Mouse (Mus musculus) stomach, postnatal 0 days (tissue): ENCODE data around the gene Lyz2. TPM values are rescaled to one million over a fixed set of nuclear protein-coding genes. Genes with fewer than 3 reads are reported as not detected.

Source experiments
- ATAC-seq: fragments of 200-750 bp; cut with Nextera tagmentation; 2 replicates; pipeline ENCODE4 v1.8.0; 2017; ENCODE audit not compliant: low FRiP score, low TSS enrichment
- DNase-seq: peaks from one replicate; pipeline ENCODE4 v3.0.0-alpha.2; 2016; ENCODE audit warnings: low spot score
- H3K27ac ChIP-seq: fragments of 300-500 bp; sonication (generic); replicated peaks from 2 replicates; pipeline ENCODE4 v1.5.1; 2014; ENCODE audit warnings: mild to moderate bottlenecking, control low read depth
- H3K27me3 ChIP-seq: fragments of 300-500 bp; sonication (generic); 2 replicates; pipeline ENCODE4 v1.6.1; 2014; ENCODE audit warnings: low read length; ENCODE audit not compliant: control insufficient read depth, insufficient read depth
- H3K36me3 ChIP-seq: fragments of 300-500 bp; sonication (generic); 2 replicates; pipeline ENCODE4 v1.6.1; 2014; ENCODE audit warnings: low read length, mixed read lengths; ENCODE audit not compliant: control insufficient read depth, insufficient read depth
- H3K4me1 ChIP-seq: fragments of 300-500 bp; sonication (generic); replicated peaks from 2 replicates; pipeline ENCODE4 v1.6.1; 2014; ENCODE audit warnings: antibody characterized with exemption; ENCODE audit not compliant: control insufficient read depth, insufficient read depth
- H3K4me2 ChIP-seq: fragments of 300-500 bp; sonication (generic); replicated peaks from 2 replicates; pipeline ENCODE4 v1.6.1; 2014; ENCODE audit warnings: low read depth, mild to moderate bottlenecking, control low read depth, moderate library complexity
- H3K4me3 ChIP-seq: fragments of 300-500 bp; sonication (generic); 2 replicates; pipeline ENCODE4 v1.5.1; 2014; ENCODE audit warnings: low read depth, low read length, control low read depth
- H3K9ac ChIP-seq: fragments of 300-500 bp; sonication (generic); 2 replicates; pipeline ENCODE4 v1.6.1; 2014; ENCODE audit warnings: mild to moderate bottlenecking, low read length, control low read depth, mixed read lengths
- H3K9me3 ChIP-seq: fragments of 300-500 bp; sonication (generic); 2 replicates; pipeline ENCODE4 v1.6.1; 2016; ENCODE audit warnings: low read length; ENCODE audit not compliant: control insufficient read depth
- CTCF ChIP-seq: IDR thresholded peaks from 2 replicates; pipeline ENCODE4 v1.5.1; 2016; ENCODE audit warnings: antibody characterized with exemption, low read depth, mild to moderate bottlenecking, moderate library complexity
- EP300 ChIP-seq: optimal IDR thresholded peaks from 2 replicates; pipeline ENCODE3; 2016; ENCODE audit warnings: antibody characterized with exemption
- WGBS: fragments of 180-500 bp; shearing (Covaris S2); extraction: QIAGEN DNeasy Blood & Tissue Kit; methylation state at CpG from one replicate; pipeline ENCODE4 v1.1.7; 2014; 5-methylcytosine and 5-hydroxymethylcytosine counted together
- polyA plus RNA-seq: library from polyadenylated mRNA; unstranded; fragments of >200 nt; fragmentation: Nextera tagmentation; extraction: Ambion mirVana; gene quantifications from 2 replicates; pipeline ENCODE4 v1.2.1, GENCODE M21; 2015

Lyz2 gene
- polyA plus RNA-seq, 1 experiment from 2014 or later: 54.0 TPM

GRCm38 (mm10) chr10:117272023-117272422, 10.1 kb downstream of the Lyz2 start:
- no peaks in the 10 kb centered on the region for H3K9me3 ChIP-seq
- ATAC-seq (no peak), DNase-seq (no peak)
- H3K4me1 ChIP-seq: no peaks in the 10 kb centered on the region
- no peak overlapping the region for H3K9ac ChIP-seq
- H3K4me2 ChIP-seq: no peak overlapping the region
- H3K27ac ChIP-seq: no peak overlapping the region
- H3K27me3 ChIP-seq: no peaks in the 10 kb centered on the region
- no peaks in the 10 kb centered on the region for H3K36me3 ChIP-seq
- TF ChIP-seq CTCF (peak; percentile 66), EP300 (no peak)
- no peak overlapping the region for H3K4me3 ChIP-seq

DNA sequence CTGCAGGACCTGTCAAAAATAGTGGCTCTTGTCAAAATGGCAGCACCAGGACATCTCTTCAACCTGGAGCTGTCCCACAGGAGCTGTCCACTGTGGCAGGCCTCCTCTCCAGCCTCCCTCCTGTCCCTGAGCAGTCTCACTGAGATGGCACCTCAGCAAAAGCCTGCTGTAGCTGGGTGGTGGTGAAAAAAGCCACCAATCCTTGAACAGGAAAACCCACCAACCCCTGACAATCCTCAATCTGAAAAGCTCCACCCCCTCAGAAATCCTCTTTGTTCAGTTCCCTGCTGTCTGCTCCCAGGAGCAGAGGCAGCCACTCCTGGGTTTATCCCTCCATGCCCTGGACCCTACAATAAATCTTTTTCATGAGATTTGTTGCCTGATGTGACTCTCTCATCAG, 22.3 kb downstream of the Lyz2 start:
- ATAC-seq: no peak
- no peaks in the 10 kb centered on the region for H3K9me3 ChIP-seq
- H3K4me2 ChIP-seq: no peak overlapping the region

GRCm38 (mm10) chr10:117238603-117239002, 43.5 kb downstream of the Lyz2 start, which contains the start of gene 9530003J23Rik:
9530003J23Rik (minus strand) TSS chr10:117238703.
- ATAC-seq: no peak
- Histone ChIP-seq H3K9me3 (no peaks in the 10 kb centered on the region), H3K27ac (no peak within 1 kb of the TSS), H3K4me2 (no peak within 1 kb of the TSS), H3K27me3 (no peaks in the 10 kb centered on the region), H3K4me3 (no peak within 1 kb of the TSS), H3K4me1 (no peaks in the 10 kb centered on the region), H3K36me3 (no peaks in the 10 kb centered on the region), H3K9ac (no peak within 1 kb of the TSS)
- 74% methylated on average over 12 of the region's 12 CpGs for WGBS
- no peak for TF ChIP-seq CTCF
- TF ChIP-seq EP300: no peak
- DNase-seq: no peak

More for the DNA sequence above, 22.3 kb downstream of the Lyz2 start:
- no peak for DNase-seq
- no peak overlapping the region for H3K4me3 ChIP-seq
- no peaks in the 10 kb centered on the region for H3K27me3 ChIP-seq
- no peak overlapping the region for H3K27ac ChIP-seq
- no peak overlapping the region for H3K9ac ChIP-seq
- H3K4me1 ChIP-seq: no peaks in the 10 kb centered on the region
- no peaks in the 10 kb centered on the region for H3K36me3 ChIP-seq
- TF ChIP-seq CTCF: no peak
- TF ChIP-seq EP300: no peak

DNA sequence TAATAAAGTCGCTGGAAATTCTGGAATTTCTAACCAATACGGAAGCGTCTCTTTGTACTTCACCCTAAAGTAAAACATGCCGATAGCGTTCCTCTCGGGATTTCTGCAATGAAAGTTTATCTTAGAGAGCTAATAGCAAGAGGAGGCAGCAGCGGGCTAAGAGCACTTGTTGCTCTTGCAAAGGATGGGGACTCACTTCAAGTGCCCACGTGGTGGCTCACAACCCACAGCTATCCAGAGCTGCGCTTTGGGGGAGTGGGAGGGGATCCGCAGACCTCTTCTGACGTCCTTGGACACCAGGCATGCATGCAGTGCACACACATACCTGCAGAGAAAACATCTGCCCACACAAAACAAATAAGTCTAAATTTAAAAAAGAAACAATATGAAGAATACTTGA, 46.3 kb downstream of the Lyz2 start:
- no peak for DNase-seq
- no peaks in the 10 kb centered on the region for H3K9me3 ChIP-seq
- no peak overlapping the region for H3K9ac ChIP-seq
- WGBS: 30% methylated on average over 11 of the region's 11 CpGs
- no peak overlapping the region for H3K27ac ChIP-seq
- H3K36me3 ChIP-seq: no peaks in the 10 kb centered on the region
- H3K27me3 ChIP-seq: no peaks in the 10 kb centered on the region
- H3K4me1 ChIP-seq: no peaks in the 10 kb centered on the region
- H3K4me2 ChIP-seq: peak overlapping the region; percentile 32; the same call in 1 of the 2 replicates
- no peak for ATAC-seq
- peak; percentile 13; the same call in 1 of the 2 replicates for TF ChIP-seq CTCF
- no peak for TF ChIP-seq EP300
- peak overlapping the region; percentile 1; the same call in 1 of the 2 replicates for H3K4me3 ChIP-seq

DNA sequence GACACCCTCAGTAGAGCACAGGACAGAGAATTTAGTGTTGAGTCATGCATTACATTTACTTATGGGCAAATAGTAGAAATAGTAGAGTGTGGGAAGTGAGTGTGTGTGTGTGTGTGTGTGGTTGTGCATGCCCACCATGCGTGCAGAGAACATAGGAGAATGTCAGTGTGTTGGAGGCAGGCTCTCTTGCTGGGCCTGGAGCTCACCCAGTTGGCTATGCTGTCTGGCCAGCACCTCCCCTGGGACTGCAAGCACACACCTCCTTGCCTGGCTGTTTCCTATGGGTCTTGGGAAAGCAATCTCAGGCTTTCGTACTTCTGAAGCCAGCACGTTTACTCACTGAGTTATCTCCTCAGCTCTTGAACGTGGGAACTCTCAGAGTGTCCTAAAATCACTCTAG, 47.3 kb downstream of the Lyz2 start:
- Histone ChIP-seq H3K36me3 (no peaks in the 10 kb centered on the region), H3K9ac (no peak overlapping the region), H3K4me2 (no peak overlapping the region), H3K9me3 (no peaks in the 10 kb centered on the region), H3K4me1 (no peaks in the 10 kb centered on the region), H3K4me3 (no peak overlapping the region), H3K27ac (no peak overlapping the region), H3K27me3 (no peaks in the 10 kb centered on the region)
- TF ChIP-seq EP300 (no peak), CTCF (no peak)
- 54% methylated on average over 4 of the region's 4 CpGs for WGBS
- DNase-seq (no peak), ATAC-seq (no peak)

DNA sequence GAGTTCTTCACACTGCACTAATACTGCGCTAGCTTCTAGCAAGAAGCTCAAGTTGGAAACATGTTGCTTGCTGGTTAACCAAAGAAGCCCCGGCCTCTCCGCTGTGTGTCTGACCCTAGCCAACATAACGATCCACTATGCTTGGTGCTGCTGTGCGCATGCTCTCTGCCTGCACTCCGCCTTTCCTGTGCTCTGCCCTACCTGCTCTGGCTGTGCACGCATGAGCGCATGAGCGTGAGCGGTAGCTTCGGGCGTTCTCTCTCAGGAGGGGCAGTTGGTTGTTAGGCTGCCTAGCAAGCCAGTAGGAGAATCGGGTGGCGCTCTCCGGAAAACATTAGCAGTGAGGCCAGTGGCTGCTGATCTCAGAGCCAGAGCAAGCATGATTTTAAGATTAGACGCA, 52.3 kb downstream of the Lyz2 start:
- no peaks in the 10 kb centered on the region for H3K27me3 ChIP-seq
- no peaks in the 10 kb centered on the region for H3K36me3 ChIP-seq
- TF ChIP-seq EP300 (no peak), CTCF (no peak)
- no peak overlapping the region for H3K27ac ChIP-seq
- no peaks in the 10 kb centered on the region for H3K9me3 ChIP-seq
- peak; percentile 32 for DNase-seq
- H3K4me1 ChIP-seq: 0 out of 2 replicates have a peak, but pooled peaks cover under 1% of the 10 kb centered on the region
- H3K4me2 ChIP-seq: 0 out of 2 replicates have a peak overlapping the region, but pooled peaks have one; percentile 8
- peak; percentile 59; the same call in 1 of the 2 replicates for ATAC-seq
- no peak overlapping the region for H3K4me3 ChIP-seq
- no peak overlapping the region for H3K9ac ChIP-seq
- WGBS: 67% methylated on average over 16 of the region's 16 CpGs

Other genes with a start within 250 kb of the Lyz2 start
- gene Lrrc10, start 237.0 kb downstream of the Lyz2 start, polyA plus RNA-seq: not detected in 2 replicates
- gene Cct2, start 218.5 kb downstream of the Lyz2 start, polyA plus RNA-seq: 119 and 122 TPM in 2 replicates
- gene Frs2, start 133.8 kb downstream of the Lyz2 start, polyA plus RNA-seq: 11.6 and 11.9 TPM in 2 replicates
- gene Yeats4, start 57.8 kb downstream of the Lyz2 start, polyA plus RNA-seq: 36.9 and 38.2 TPM in 2 replicates
- not detected in 2 replicates for gene 9530003J23Rik, start 43.6 kb downstream of the Lyz2 start, polyA plus RNA-seq
- 0.10 and 0.29 TPM in 2 replicates for gene Lyz1, start 10.5 kb upstream of the Lyz2 start, polyA plus RNA-seq
- gene Cpsf6, start 97.7 kb upstream of the Lyz2 start, polyA plus RNA-seq: 52.5 and 53.6 TPM in 2 replicates